Mouse (Mus musculus): ENCODE measurements around the gene Fam24b. TPM values are rescaled to one million over a fixed set of nuclear protein-coding genes. Genes with fewer than 3 reads are reported as not detected.

The Fam24b gene
- polyA plus RNA-seq, 1 experiment from 2014 or later: not detected

DNA sequence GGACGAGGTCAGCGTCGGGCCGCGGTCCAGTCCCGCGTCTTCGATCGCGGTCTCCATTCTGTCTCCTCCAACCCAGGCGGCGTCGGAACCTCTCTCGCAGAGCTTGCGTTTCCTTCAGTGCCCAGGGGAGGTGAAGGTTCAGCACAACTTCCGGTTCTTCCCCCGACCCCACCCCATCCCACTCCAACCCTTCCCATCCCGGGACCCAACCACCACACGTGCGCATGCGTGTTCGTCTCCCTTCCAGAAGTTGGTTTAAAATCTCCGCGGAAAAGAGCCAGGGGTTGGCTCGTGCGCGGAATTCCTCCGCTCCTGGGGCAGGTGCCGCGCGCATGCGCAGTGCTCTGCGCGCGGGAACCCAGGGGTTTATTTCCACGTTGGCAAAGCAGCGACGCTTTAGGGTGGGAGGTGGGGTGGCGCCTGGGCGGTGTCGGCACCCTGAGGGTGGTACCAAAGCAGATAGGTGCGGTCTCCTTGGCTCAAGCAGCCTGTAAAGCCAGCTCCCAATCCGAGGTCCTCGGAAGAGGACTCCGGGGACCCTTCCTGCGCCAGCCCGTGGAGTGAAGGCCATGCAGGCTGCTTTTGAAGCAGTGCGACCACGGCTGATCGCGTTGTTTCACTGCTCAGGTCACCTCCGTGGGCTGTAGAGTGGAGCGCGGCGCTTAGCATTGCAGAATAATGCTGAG, 33.4 kb upstream of the Fam24b start, which contains the start of gene 2310057M21Rik:
Gene 2310057M21Rik (minus strand): TSS at position 145 of the 686 bp plus-strand sequence.
- ATAC-seq (ENCODE audit: low FRiP score, low TSS enrichment): peak; percentile 97
- H3K27me3 ChIP-seq (ENCODE audit: control insufficient read depth, insufficient read depth, low read length): no peaks in the 10 kb centered on the region
- under 1% methylated on average over 55 of the region's 55 CpGs for WGBS
- TF ChIP-seq EP300 (optimal IDR thresholded peaks at IDR 0.05): no peak
- TF ChIP-seq CTCF (IDR thresholded peaks at IDR 0.05; ENCODE audit: low read depth): peak; percentile 9; the same call in 1 of the 2 replicates
- peak; percentile 96 for DNase-seq (ENCODE audit: low spot score)
- H3K4me3 ChIP-seq (ENCODE audit: low read depth, low read length): peak within 1 kb of the TSS; percentile 88
- peak within 1 kb of the TSS; percentile 93 for H3K4me2 ChIP-seq (replicated peaks; ENCODE audit: low read depth)
- H3K9ac ChIP-seq (ENCODE audit: low read length): peak within 1 kb of the TSS; percentile 90
- H3K27ac ChIP-seq (replicated peaks): peak within 1 kb of the TSS; percentile 90
- no peaks in the 10 kb centered on the region for H3K9me3 ChIP-seq (ENCODE audit: control insufficient read depth, low read length)
- H3K4me1 ChIP-seq (replicated peaks; ENCODE audit: control insufficient read depth, insufficient read depth): no peaks in the 10 kb centered on the region
- 0 out of 2 replicates have a peak, but pooled peaks cover 2% of the 10 kb centered on the region for H3K36me3 ChIP-seq (ENCODE audit: control insufficient read depth, insufficient read depth, low read length)

DNA sequence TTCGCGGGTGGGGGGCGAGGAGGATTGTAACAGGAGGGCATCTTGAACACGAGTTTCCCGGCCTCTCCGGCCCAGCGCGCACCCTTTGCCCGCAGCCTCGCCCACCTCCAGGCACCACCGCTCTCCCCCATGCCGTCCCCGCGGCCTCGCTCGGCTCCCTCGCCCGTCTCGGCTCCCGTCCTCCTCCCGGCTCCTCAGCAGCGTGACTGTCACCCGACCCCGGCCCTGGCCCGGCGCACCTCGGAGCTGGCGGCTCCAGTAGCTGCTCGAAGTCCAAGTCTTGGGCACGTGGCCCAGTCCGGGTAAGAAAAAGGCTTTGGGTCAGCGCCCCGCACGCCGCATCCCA, 32.9 kb upstream of the Fam24b start:
- H3K4me1 ChIP-seq (replicated peaks; ENCODE audit: control insufficient read depth, insufficient read depth): no peaks in the 10 kb centered on the region
- peak overlapping the region; percentile 88 for H3K4me3 ChIP-seq (ENCODE audit: low read depth, low read length)
- no peaks in the 10 kb centered on the region for H3K9me3 ChIP-seq (ENCODE audit: control insufficient read depth, low read length)
- peak; percentile 75 for ATAC-seq (ENCODE audit: low FRiP score, low TSS enrichment)
- under 1% methylated on average over 33 of the region's 35 CpGs for WGBS
- peak overlapping the region; percentile 90 for H3K9ac ChIP-seq (ENCODE audit: low read length)
- no peak for DNase-seq (ENCODE audit: low spot score)
- H3K36me3 ChIP-seq (ENCODE audit: control insufficient read depth, insufficient read depth, low read length): 0 out of 2 replicates have a peak, but pooled peaks cover 4% of the 10 kb centered on the region
- peak overlapping the region; percentile 93 for H3K4me2 ChIP-seq (replicated peaks; ENCODE audit: low read depth)
- H3K27ac ChIP-seq (replicated peaks): peak overlapping the region; percentile 86
- TF ChIP-seq EP300 (optimal IDR thresholded peaks at IDR 0.05) (no peak), CTCF (IDR thresholded peaks at IDR 0.05; ENCODE audit: low read depth) (no peak)
- H3K27me3 ChIP-seq (ENCODE audit: control insufficient read depth, insufficient read depth, low read length): no peaks in the 10 kb centered on the region

DNA sequence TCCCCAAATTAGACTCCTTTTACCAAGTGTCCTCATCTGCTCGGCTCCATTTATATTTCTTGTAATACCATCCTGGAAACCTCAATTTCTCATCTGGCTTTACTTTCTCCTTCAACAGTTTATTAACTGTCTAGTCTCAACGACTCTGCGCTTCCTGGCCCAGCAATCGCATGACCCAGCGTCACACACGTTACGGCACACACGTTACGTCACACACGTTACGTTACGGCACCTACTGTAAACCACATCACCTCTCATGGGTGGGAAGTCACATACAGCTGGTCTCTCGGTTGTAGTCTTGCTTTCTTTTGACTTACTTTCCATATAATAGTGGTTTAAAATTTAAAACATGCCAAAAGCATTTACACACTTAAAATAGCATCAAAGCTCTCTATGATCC, 26.8 kb upstream of the Fam24b start:
- peaks cover 11% of the 10 kb centered on the region; the same call in 1 of the 2 replicates for H3K36me3 ChIP-seq (ENCODE audit: control insufficient read depth, insufficient read depth, low read length)
- no peaks in the 10 kb centered on the region for H3K4me1 ChIP-seq (replicated peaks; ENCODE audit: control insufficient read depth, insufficient read depth)

DNA sequence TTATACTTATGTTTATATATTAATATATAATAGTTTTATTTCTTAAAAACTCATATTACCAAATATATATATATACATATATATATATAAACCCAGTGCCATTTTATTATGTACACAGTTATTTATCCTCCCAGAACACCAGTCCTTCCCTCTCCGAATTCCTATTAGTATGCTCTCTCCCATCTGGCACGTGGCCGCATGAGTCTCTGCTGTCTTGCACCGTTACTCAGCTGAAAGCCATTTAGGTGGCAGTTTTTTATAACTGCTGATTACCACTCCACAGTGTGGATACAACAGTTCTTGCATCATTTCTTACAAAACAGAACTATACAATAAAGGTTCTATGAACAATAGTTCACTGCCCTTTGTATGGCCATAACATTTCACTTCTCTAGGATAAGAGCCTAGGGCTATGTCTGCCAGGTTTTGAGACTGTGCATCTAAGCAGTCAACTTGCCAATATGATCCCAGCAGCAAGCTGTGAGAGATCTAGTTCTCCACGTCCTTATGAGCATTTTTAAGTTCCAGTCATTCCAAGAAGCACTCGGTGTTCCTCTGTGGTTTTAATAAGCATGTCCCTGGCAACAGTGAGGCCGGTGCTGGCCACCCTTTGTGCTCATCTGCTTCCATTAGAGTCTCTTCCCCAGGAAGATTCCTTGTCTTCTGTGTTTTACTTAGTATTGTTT, 16.7 kb upstream of the Fam24b start:
- H3K36me3 ChIP-seq (ENCODE audit: control insufficient read depth, insufficient read depth, low read length): peaks cover 12% of the 10 kb centered on the region
- TF ChIP-seq CTCF (IDR thresholded peaks at IDR 0.05; ENCODE audit: low read depth) (no peak), EP300 (optimal IDR thresholded peaks at IDR 0.05) (no peak)

More for the DNA sequence above, 26.8 kb upstream of the Fam24b start:
- Histone ChIP-seq H3K9me3 (ENCODE audit: control insufficient read depth, low read length) (no peaks in the 10 kb centered on the region), H3K27me3 (ENCODE audit: control insufficient read depth, insufficient read depth, low read length) (no peaks in the 10 kb centered on the region), H3K27ac (replicated peaks) (no peak overlapping the region), H3K4me2 (replicated peaks; ENCODE audit: low read depth) (no peak overlapping the region), H3K4me3 (ENCODE audit: low read depth, low read length) (no peak overlapping the region), H3K9ac (ENCODE audit: low read length) (no peak overlapping the region)
- DNase-seq (ENCODE audit: low spot score): no peak
- ATAC-seq (ENCODE audit: low FRiP score, low TSS enrichment): no peak
- TF ChIP-seq CTCF (IDR thresholded peaks at IDR 0.05; ENCODE audit: low read depth): no peak
- no peak for TF ChIP-seq EP300 (optimal IDR thresholded peaks at IDR 0.05)
- WGBS: 97% methylated on average over 13 of the region's 13 CpGs

DNA sequence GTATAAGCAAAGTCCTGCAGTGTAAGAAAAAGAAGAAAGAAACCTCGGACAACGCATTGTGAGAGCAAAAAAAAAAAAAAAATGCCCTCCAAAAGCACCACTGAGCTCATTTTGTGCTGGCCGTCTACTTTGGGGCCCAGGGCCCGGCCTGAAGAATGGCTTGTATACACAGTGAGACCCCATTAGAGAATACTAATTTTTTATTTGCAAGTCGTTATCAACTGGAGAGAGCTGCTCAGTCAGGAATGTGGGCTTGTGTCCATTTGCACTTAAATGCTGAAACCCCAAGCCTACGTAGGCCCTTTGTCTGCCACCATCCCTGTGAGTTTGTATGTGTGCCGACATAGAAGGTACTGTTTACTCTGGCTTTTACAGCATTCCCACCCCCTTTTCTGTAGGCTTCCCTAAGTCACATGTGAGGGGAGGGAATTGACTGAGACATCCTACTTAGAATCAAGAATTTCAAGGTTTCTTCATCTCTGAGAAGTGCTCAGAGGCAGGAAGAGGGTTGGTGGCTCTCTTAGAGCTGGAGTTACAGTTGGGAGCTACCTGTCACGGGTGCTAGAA, 8.3 kb upstream of the Fam24b start:
- Histone ChIP-seq H3K27me3 (ENCODE audit: control insufficient read depth, insufficient read depth, low read length) (no peaks in the 10 kb centered on the region), H3K4me1 (replicated peaks; ENCODE audit: control insufficient read depth, insufficient read depth) (no peaks in the 10 kb centered on the region), H3K4me3 (ENCODE audit: low read depth, low read length) (no peak overlapping the region), H3K9ac (ENCODE audit: low read length) (no peak overlapping the region), H3K4me2 (replicated peaks; ENCODE audit: low read depth) (no peak overlapping the region), H3K9me3 (ENCODE audit: control insufficient read depth, low read length) (no peaks in the 10 kb centered on the region), H3K27ac (replicated peaks) (no peak overlapping the region), H3K36me3 (ENCODE audit: control insufficient read depth, insufficient read depth, low read length) (no peaks in the 10 kb centered on the region)
- no peak for DNase-seq (ENCODE audit: low spot score)
- ATAC-seq (ENCODE audit: low FRiP score, low TSS enrichment): no peak
- TF ChIP-seq CTCF (IDR thresholded peaks at IDR 0.05; ENCODE audit: low read depth) (no peak), EP300 (optimal IDR thresholded peaks at IDR 0.05) (no peak)
- 31% methylated on average over 8 of the region's 8 CpGs for WGBS

More for the DNA sequence above, 16.7 kb upstream of the Fam24b start:
- WGBS: 74% methylated on average over 7 of the region's 7 CpGs
- Histone ChIP-seq H3K27ac (replicated peaks) (no peak overlapping the region), H3K9me3 (ENCODE audit: control insufficient read depth, low read length) (no peaks in the 10 kb centered on the region), H3K4me2 (replicated peaks; ENCODE audit: low read depth) (no peak overlapping the region), H3K9ac (ENCODE audit: low read length) (no peak overlapping the region), H3K4me1 (replicated peaks; ENCODE audit: control insufficient read depth, insufficient read depth) (no peaks in the 10 kb centered on the region), H3K4me3 (ENCODE audit: low read depth, low read length) (no peak overlapping the region), H3K27me3 (ENCODE audit: control insufficient read depth, insufficient read depth, low read length) (no peaks in the 10 kb centered on the region)
- no peak for ATAC-seq (ENCODE audit: low FRiP score, low TSS enrichment)
- DNase-seq (ENCODE audit: low spot score): no peak
